Mouse (Mus musculus) urinary bladder, postnatal 25 days (tissue): ENCODE results near the gene Ckap4.
A peak's percentile ranks its signal among the peaks of the same experiment; 100 is the strongest.
"Not testable (repeated sequence)": the region's sequence is repeated elsewhere in the genome, so short reads cannot be mapped to it uniquely, and the experiment has no call there.

ENCODE experiments used
- DNase-seq: peaks from one replicate; pipeline ENCODE4 v3.0.0; 2022; ENCODE audit warnings: low spot score

The Ckap4 gene

GRCm38 (mm10) chr10:84498867-84499266 lies 35.0 kb downstream of the Ckap4 start:
- DNase-seq, result no peak

DNA sequence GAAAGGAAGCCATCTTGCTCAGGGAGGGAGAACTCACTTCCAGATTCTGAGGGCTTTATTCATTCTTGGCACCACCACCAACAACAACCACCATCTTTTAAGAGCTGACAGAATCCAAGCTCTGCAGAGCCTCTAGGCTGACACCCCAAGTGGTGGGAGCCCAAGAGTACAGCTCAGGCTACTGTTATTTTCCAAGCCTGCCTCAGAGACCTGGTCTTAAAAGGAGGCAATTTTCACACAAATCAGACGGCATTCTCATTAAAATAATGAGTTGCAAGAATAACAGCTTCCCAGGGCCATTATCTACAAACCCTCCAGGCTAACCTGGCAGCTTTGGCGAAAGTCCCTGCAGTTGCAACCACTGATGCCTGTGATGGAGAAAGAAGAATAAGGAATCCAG lies 37.1 kb downstream of the Ckap4 start:
- no peak for DNase-seq

DNA sequence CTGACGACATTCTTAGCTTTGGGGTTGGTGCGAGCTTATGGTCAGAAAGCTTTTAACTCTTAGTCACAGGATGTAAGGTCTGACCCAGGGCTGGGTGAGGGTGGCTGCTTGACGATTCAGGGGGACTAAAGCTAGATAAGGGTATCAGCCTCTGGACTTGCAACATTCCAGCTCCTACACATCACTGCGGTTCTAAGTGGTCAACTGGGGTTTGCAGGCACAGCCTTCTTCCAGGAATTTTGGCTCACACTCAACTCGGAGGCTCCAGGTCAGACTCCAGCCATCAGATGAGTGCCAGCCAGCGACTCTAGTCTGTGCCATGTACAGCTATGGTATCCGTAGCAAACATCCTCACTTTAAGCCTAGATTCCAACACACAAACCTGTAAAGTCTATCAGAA lies 39.4 kb downstream of the Ckap4 start:
- DNase-seq, result no peak

DNA sequence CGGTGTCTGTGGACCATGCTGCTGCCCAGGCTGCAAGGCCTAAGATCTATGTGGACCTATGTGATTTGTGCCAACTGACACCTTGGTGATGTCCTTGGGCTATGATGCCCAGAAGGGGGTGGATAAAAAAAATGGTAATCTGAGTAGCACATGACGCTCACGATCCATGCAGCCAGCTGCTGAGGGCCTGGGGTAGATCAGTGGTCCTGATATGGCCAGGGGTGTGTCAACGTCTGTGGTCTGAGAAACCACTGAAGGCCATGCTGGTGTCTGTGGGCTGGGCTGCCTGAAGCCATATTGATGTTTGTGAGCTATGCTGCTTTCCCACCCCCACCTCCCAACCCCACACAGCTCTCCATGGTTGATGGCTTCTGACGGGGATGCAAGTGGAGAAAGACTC lies 43.7 kb downstream of the Ckap4 start:
- no peak for DNase-seq

- DNase-seq, result peak; percentile 37
Measured at GRCm38 (mm10) chr10:84488315-84488714, 45.5 kb downstream of the Ckap4 start.

- no peak for DNase-seq
Measured at GRCm38 (mm10) chr10:84484661-84485060, 49.2 kb downstream of the Ckap4 start.

GRCm38 (mm10) chr10:84483553-84483952 lies 50.3 kb downstream of the Ckap4 start:
- DNase-seq, result no peak

GRCm38 (mm10) chr10:84483069-84483468 lies 50.8 kb downstream of the Ckap4 start:
- no peak for DNase-seq

- DNase-seq, result not testable (repeated sequence)
Measured at GRCm38 (mm10) chr10:84482418-84482817, 51.4 kb downstream of the Ckap4 start.

GRCm38 (mm10) chr10:84481327-84481671 lies 52.6 kb downstream of the Ckap4 start:
- DNase-seq, result no peak

DNA sequence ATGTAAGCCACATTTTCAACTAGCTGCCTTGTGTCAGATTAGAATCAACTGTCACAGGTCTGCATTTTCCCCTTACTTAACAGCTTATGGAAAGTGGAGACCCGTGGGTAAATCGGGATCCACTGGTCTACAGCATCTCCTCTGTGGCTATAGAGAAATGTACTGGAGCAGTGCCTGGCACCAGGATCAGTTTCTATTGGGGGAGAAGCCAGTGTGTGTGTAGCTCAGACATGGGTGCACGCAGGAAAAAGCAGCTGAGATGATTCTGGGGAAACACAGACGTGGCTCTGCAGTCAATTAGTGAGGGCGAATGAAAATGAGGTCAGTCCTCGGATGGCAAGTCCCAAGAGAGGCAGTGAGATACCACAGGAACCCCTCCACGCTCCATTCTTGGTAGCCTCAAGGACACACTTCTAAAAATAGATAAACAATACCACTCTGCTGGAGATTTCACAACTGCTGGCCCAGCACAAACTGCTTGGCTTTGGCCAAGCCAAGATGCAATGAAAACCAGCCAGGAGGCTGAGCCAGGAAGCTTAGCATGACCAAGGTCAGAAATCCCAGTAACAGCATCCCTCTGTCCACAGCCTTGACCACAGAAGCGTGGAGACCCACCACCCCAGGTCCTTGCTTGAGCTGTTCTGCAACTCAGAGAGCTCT lies 53.1 kb downstream of the Ckap4 start:
- DNase-seq, result no peak

- DNase-seq, result no peak
Measured at GRCm38 (mm10) chr10:84480146-84480545, 53.7 kb downstream of the Ckap4 start.

GRCm38 (mm10) chr10:84477613-84478076 lies 56.2 kb downstream of the Ckap4 start:
- no peak for DNase-seq

- DNase-seq, result no peak
Measured at GRCm38 (mm10) chr10:84477045-84477612, 56.7 kb downstream of the Ckap4 start.
